Mouse (Mus musculus) midbrain, embryonic 11.5 days (tissue): ENCODE measurements around the gene Klf6. TPM values are rescaled to one million over a fixed set of nuclear protein-coding genes. Genes with fewer than 3 reads are reported as not detected.

Experiments
- ATAC-seq: fragments of 200-750 bp; cut with Nextera tagmentation; 2 replicates; pipeline ENCODE4 v1.8.0; 2017; ENCODE audit warnings: moderate TSS enrichment, moderate library complexity; ENCODE audit not compliant: low FRiP score
- DNase-seq: peaks from one replicate; pipeline ENCODE4 v3.0.0; 2015; ENCODE audit warnings: low spot score; ENCODE audit errors: missing footprints
- H3K27ac ChIP-seq: fragments of 300-500 bp; sonication (generic); 2 replicates; pipeline ENCODE4 v1.5.1; 2014; ENCODE audit warnings: low read depth, low read length
- H3K27me3 ChIP-seq: fragments of 300-500 bp; sonication (generic); 2 replicates; pipeline ENCODE4 v1.6.1; 2014; ENCODE audit warnings: mild to moderate bottlenecking, low read length, moderate library complexity, mixed read lengths; ENCODE audit not compliant: control insufficient read depth, insufficient read depth
- H3K36me3 ChIP-seq: fragments of 300-500 bp; sonication (generic); 2 replicates; pipeline ENCODE4 v1.6.1; 2014; ENCODE audit warnings: mild to moderate bottlenecking, low read length, moderate library complexity, mixed read lengths; ENCODE audit not compliant: control insufficient read depth, insufficient read depth
- H3K4me1 ChIP-seq: fragments of 300-500 bp; sonication (generic); 2 replicates; pipeline ENCODE4 v1.6.1; 2014; ENCODE audit warnings: low read length; ENCODE audit not compliant: control insufficient read depth, insufficient read depth
- H3K4me2 ChIP-seq: fragments of 300-500 bp; sonication (generic); 2 replicates; pipeline ENCODE4 v1.6.1; 2014; ENCODE audit warnings: mild to moderate bottlenecking, moderate library complexity
- H3K4me3 ChIP-seq: fragments of 300-500 bp; sonication (generic); 2 replicates; pipeline ENCODE4 v1.5.1; 2014; ENCODE audit warnings: low read depth, low read length
- H3K9ac ChIP-seq: fragments of 300-500 bp; sonication (generic); 2 replicates; pipeline ENCODE4 v1.6.1; 2014; ENCODE audit warnings: low read length
- H3K9me3 ChIP-seq: fragments of 300-500 bp; sonication (generic); 2 replicates; pipeline ENCODE4 v1.6.1; 2016; ENCODE audit warnings: low read length; ENCODE audit not compliant: control insufficient read depth
- WGBS: fragments of 180-500 bp; shearing (Covaris S2); extraction: QIAGEN DNeasy Blood & Tissue Kit; methylation state at CpG from one replicate; pipeline ENCODE4 v1.1.7; 2014; 5-methylcytosine and 5-hydroxymethylcytosine counted together
- polyA plus RNA-seq: library from polyadenylated mRNA; unstranded; fragments of >200 nt; fragmentation: Nextera tagmentation; extraction: Ambion mirVana; gene quantifications from 2 replicates; pipeline ENCODE4 v1.2.1, GENCODE M21; 2014

The Klf6 gene
- polyA plus RNA-seq, 1 experiment from 2014 or later = 54.6 TPM

- no peak overlapping the region for H3K4me3 ChIP-seq
- no peak overlapping the region for H3K9ac ChIP-seq
- DNase-seq = peak; percentile 47
- no peak overlapping the region for H3K27ac ChIP-seq
- no peaks in the 10 kb centered on the region for H3K27me3 ChIP-seq
- no peaks in the 10 kb centered on the region for H3K36me3 ChIP-seq
- no peak for ATAC-seq
- WGBS = 82% methylated on average over 5 of the region's 5 CpGs
- no peaks in the 10 kb centered on the region for H3K4me1 ChIP-seq
- no peaks in the 10 kb centered on the region for H3K9me3 ChIP-seq
- no peak overlapping the region for H3K4me2 ChIP-seq
Measured at GRCm38 (mm10) chr13:5888164-5888563, 26.9 kb downstream of the Klf6 start.

GRCm38 (mm10) chr13:5888731-5889130, 27.4 kb downstream of the Klf6 start:
- DNase-seq = no peak
- H3K4me1 ChIP-seq = no peaks in the 10 kb centered on the region
- H3K9ac ChIP-seq = no peak overlapping the region
- no peak overlapping the region for H3K4me3 ChIP-seq
- WGBS = 92% methylated on average over 1 of the region's 1 CpGs
- no peak overlapping the region for H3K27ac ChIP-seq
- no peaks in the 10 kb centered on the region for H3K27me3 ChIP-seq
- no peak for ATAC-seq
- no peaks in the 10 kb centered on the region for H3K36me3 ChIP-seq
- no peaks in the 10 kb centered on the region for H3K9me3 ChIP-seq
- no peak overlapping the region for H3K4me2 ChIP-seq

- 84% methylated on average over 3 of the region's 3 CpGs for WGBS
Measured at GRCm38 (mm10) chr13:5890035-5890434, 28.8 kb downstream of the Klf6 start.

GRCm38 (mm10) chr13:5892684-5893447, 31.6 kb downstream of the Klf6 start:
- H3K4me2 ChIP-seq = no peak overlapping the region
- H3K27ac ChIP-seq = no peak overlapping the region
- H3K27me3 ChIP-seq = no peaks in the 10 kb centered on the region
- H3K9ac ChIP-seq = no peak overlapping the region
- no peak for ATAC-seq
- H3K36me3 ChIP-seq = no peaks in the 10 kb centered on the region
- 70% methylated on average over 9 of the region's 9 CpGs for WGBS
- no peaks in the 10 kb centered on the region for H3K4me1 ChIP-seq
- no peak for DNase-seq
- no peak overlapping the region for H3K4me3 ChIP-seq
- no peaks in the 10 kb centered on the region for H3K9me3 ChIP-seq

More at GRCm38 (mm10) chr13:5890035-5890434, 28.8 kb downstream of the Klf6 start:
- ATAC-seq = no peak
- Histone ChIP-seq H3K36me3 (no peaks in the 10 kb centered on the region), H3K9ac (no peak overlapping the region), H3K4me3 (no peak overlapping the region), H3K27me3 (no peaks in the 10 kb centered on the region), H3K9me3 (no peaks in the 10 kb centered on the region), H3K4me2 (no peak overlapping the region), H3K4me1 (no peaks in the 10 kb centered on the region), H3K27ac (no peak overlapping the region)
- DNase-seq = no peak

- H3K4me3 ChIP-seq = no peak overlapping the region
- DNase-seq (no peak), ATAC-seq (no peak)
- no peak overlapping the region for H3K4me2 ChIP-seq
- no peak overlapping the region for H3K27ac ChIP-seq
- no peaks in the 10 kb centered on the region for H3K4me1 ChIP-seq
- H3K9ac ChIP-seq = no peak overlapping the region
- no peaks in the 10 kb centered on the region for H3K36me3 ChIP-seq
- WGBS = 83% methylated on average over 3 of the region's 3 CpGs
- no peaks in the 10 kb centered on the region for H3K27me3 ChIP-seq
- H3K9me3 ChIP-seq = no peaks in the 10 kb centered on the region
Measured at GRCm38 (mm10) chr13:5894910-5895309, 33.6 kb downstream of the Klf6 start.

GRCm38 (mm10) chr13:5895851-5896250, 34.6 kb downstream of the Klf6 start:
- Histone ChIP-seq H3K9ac (no peak overlapping the region), H3K4me2 (no peak overlapping the region), H3K4me1 (no peaks in the 10 kb centered on the region), H3K4me3 (no peak overlapping the region), H3K27me3 (no peaks in the 10 kb centered on the region), H3K9me3 (no peaks in the 10 kb centered on the region), H3K27ac (no peak overlapping the region), H3K36me3 (no peaks in the 10 kb centered on the region)
- no peak for ATAC-seq
- DNase-seq = no peak
- 74% methylated on average over 3 of the region's 3 CpGs for WGBS

GRCm38 (mm10) chr13:5897176-5897959, 36.1 kb downstream of the Klf6 start:
- Histone ChIP-seq H3K9ac (no peak overlapping the region), H3K4me3 (no peak overlapping the region), H3K9me3 (no peaks in the 10 kb centered on the region), H3K4me1 (no peaks in the 10 kb centered on the region), H3K4me2 (no peak overlapping the region), H3K27me3 (no peaks in the 10 kb centered on the region), H3K27ac (no peak overlapping the region), H3K36me3 (no peaks in the 10 kb centered on the region)
- 77% methylated on average over 14 of the region's 14 CpGs for WGBS
- DNase-seq (no peak), ATAC-seq (no peak)

GRCm38 (mm10) chr13:5899021-5899420, 37.7 kb downstream of the Klf6 start:
- Histone ChIP-seq H3K4me1 (no peaks in the 10 kb centered on the region), H3K4me3 (no peak overlapping the region), H3K36me3 (no peaks in the 10 kb centered on the region), H3K9me3 (no peaks in the 10 kb centered on the region), H3K9ac (no peak overlapping the region), H3K27me3 (no peaks in the 10 kb centered on the region), H3K4me2 (no peak overlapping the region), H3K27ac (no peak overlapping the region)
- DNase-seq (no peak), ATAC-seq (no peak)
- 85% methylated on average over 1 of the region's 1 CpGs for WGBS

GRCm38 (mm10) chr13:5899641-5900040, 38.4 kb downstream of the Klf6 start:
- Histone ChIP-seq H3K27me3 (no peaks in the 10 kb centered on the region), H3K4me1 (no peaks in the 10 kb centered on the region), H3K36me3 (no peaks in the 10 kb centered on the region), H3K27ac (no peak overlapping the region), H3K4me2 (no peak overlapping the region), H3K9me3 (no peaks in the 10 kb centered on the region), H3K9ac (no peak overlapping the region), H3K4me3 (no peak overlapping the region)
- 49% methylated on average over 3 of the region's 3 CpGs for WGBS
- DNase-seq = no peak
- ATAC-seq = no peak
